ENCODE assay signal across 10 mouse cellular contexts in genomic region chr1:36569694-36570276, GRCm38 (mm10). TPM values are rescaled to one million over a fixed set of nuclear protein-coding genes. Genes with fewer than 3 reads are reported as not detected.
DNase-seq lines count a peak whose midpoint lies in the region; ATAC-seq and TF ChIP-seq lines count a peak whose summit lies in the region.
"Had no signal": no experiment of that assay in that cellular context is flagged by ENCODE, and none has a peak within 500 bp of the region (broad histone marks: within the 10 kb centered on the region; RNA-seq: fewer than 3 reads in every experiment).

No protein-coding gene starts in this region.

- TF ChIP-seq CTCF in intestine, postnatal 0 days (IDR thresholded peaks at IDR 0.05; ENCODE audit: low read depth) = no peak

- no peak overlapping the region for H3K27ac ChIP-seq in forebrain, embryonic 12.5 days
- no peak overlapping the region for H3K27ac ChIP-seq in forebrain, embryonic 14.5 days (ENCODE audit: low read depth, low read length)
- peak overlapping the region; percentile 90 for H3K27ac ChIP-seq in kidney, embryonic 16.5 days (ENCODE audit: low read length)
- H3K27ac ChIP-seq in intestine, postnatal 0 days (ENCODE audit: low read depth, low read length) = peak overlapping the region; percentile 15; the same call in 1 of the 2 replicates
- H3K27ac ChIP-seq: hindbrain, embryonic 15.5 days had no signal

- peaks cover 5% of the 10 kb centered on the region; the same call in 1 of the 2 replicates for H3K4me1 ChIP-seq in forebrain, embryonic 12.5 days
- H3K4me1 ChIP-seq in forebrain, embryonic 14.5 days (ENCODE audit: control insufficient read depth, insufficient read depth, low read length) = peaks cover 4% of the 10 kb centered on the region; the same call in 1 of the 2 replicates
- peaks cover 64% of the 10 kb centered on the region for H3K4me1 ChIP-seq in kidney, embryonic 16.5 days (ENCODE audit: insufficient read depth, low read length)
- 0 out of 2 replicates have a peak, but pooled peaks cover 2% of the 10 kb centered on the region for H3K4me1 ChIP-seq in intestine, postnatal 0 days (replicated peaks; ENCODE audit: control insufficient read depth, insufficient read depth, low read length)

- H3K4me2 ChIP-seq in forebrain, embryonic 12.5 days = no peak overlapping the region
- H3K4me2 ChIP-seq in forebrain, embryonic 14.5 days (ENCODE audit: low read length) = no peak overlapping the region
- no peak overlapping the region for H3K4me2 ChIP-seq in kidney, embryonic 16.5 days (replicated peaks; ENCODE audit: low read depth, low read length)
- no peak overlapping the region for H3K4me2 ChIP-seq in intestine, postnatal 0 days (replicated peaks; ENCODE audit: low read depth)
- H3K4me2 ChIP-seq: hindbrain, embryonic 15.5 days had no signal

- H3K36me3 ChIP-seq in forebrain, embryonic 12.5 days (replicated peaks) = no peaks in the 10 kb centered on the region
- no peaks in the 10 kb centered on the region for H3K36me3 ChIP-seq in forebrain, embryonic 14.5 days (ENCODE audit: control insufficient read depth, insufficient read depth, low read length)
- no peaks in the 10 kb centered on the region for H3K36me3 ChIP-seq in kidney, embryonic 16.5 days (ENCODE audit: insufficient read depth, low read length)
- H3K36me3 ChIP-seq in intestine, postnatal 0 days (ENCODE audit: control insufficient read depth, insufficient read depth) = no peaks in the 10 kb centered on the region
- H3K36me3 ChIP-seq: hindbrain, embryonic 15.5 days had no signal

- WGBS in forebrain, embryonic 12.5 days = 50% methylated on average over 7 of the region's 7 CpGs
- WGBS in forebrain, embryonic 14.5 days = 44% methylated on average over 7 of the region's 7 CpGs
- 41% methylated on average over 7 of the region's 7 CpGs for WGBS in kidney, embryonic 16.5 days
- WGBS in intestine, postnatal 0 days = 44% methylated on average over 7 of the region's 7 CpGs

- H3K27me3 ChIP-seq in forebrain, embryonic 12.5 days = peaks cover 14% of the 10 kb centered on the region; the same call in 1 of the 2 replicates
- no peaks in the 10 kb centered on the region for H3K27me3 ChIP-seq in forebrain, embryonic 14.5 days (replicated peaks; ENCODE audit: control insufficient read depth, insufficient read depth, low read length)
- H3K27me3 ChIP-seq in kidney, embryonic 16.5 days (ENCODE audit: insufficient read depth, low read length) = no peaks in the 10 kb centered on the region
- H3K27me3 ChIP-seq in intestine, postnatal 0 days (replicated peaks; ENCODE audit: control insufficient read depth, insufficient read depth, low read length) = no peaks in the 10 kb centered on the region
- H3K27me3 ChIP-seq: hindbrain, embryonic 15.5 days had no signal

- 0 out of 2 replicates have a peak overlapping the region, but pooled peaks have one; percentile 4 for H3K9ac ChIP-seq in forebrain, embryonic 12.5 days
- no peak overlapping the region for H3K9ac ChIP-seq in forebrain, embryonic 14.5 days (ENCODE audit: low read length)
- peak overlapping the region; percentile 31 for H3K9ac ChIP-seq in kidney, embryonic 16.5 days (replicated peaks; ENCODE audit: low read length)
- no peak overlapping the region for H3K9ac ChIP-seq in intestine, postnatal 0 days (ENCODE audit: low read depth, low read length)
- H3K9ac ChIP-seq: hindbrain, embryonic 15.5 days had no signal

- H3K9me3 ChIP-seq in forebrain, embryonic 12.5 days = no peaks in the 10 kb centered on the region
- H3K9me3 ChIP-seq in forebrain, embryonic 14.5 days (replicated peaks; ENCODE audit: control insufficient read depth, low read length) = no peaks in the 10 kb centered on the region
- no peaks in the 10 kb centered on the region for H3K9me3 ChIP-seq in kidney, embryonic 16.5 days (ENCODE audit: low read length)
- H3K9me3 ChIP-seq in intestine, postnatal 0 days (ENCODE audit: control insufficient read depth) = no peaks in the 10 kb centered on the region
- H3K9me3 ChIP-seq: hindbrain, embryonic 15.5 days had no signal

- DNase-seq in forebrain, embryonic 14.5 days (ENCODE audit: low spot score) = no peak
- no peak for DNase-seq in kidney, postnatal 14 days
- peak; percentile 69 for DNase-seq in adipocyte (ENCODE audit: low spot score)
- no peak for DNase-seq in urinary bladder, postnatal 25 days (ENCODE audit: low spot score)
- DNase-seq in B cell, adult 2 months = no peak
- DNase-seq: cerebellum, postnatal 14 days had no signal

- no peak overlapping the region for H3K4me3 ChIP-seq in forebrain, embryonic 12.5 days (replicated peaks)
- no peak overlapping the region for H3K4me3 ChIP-seq in forebrain, embryonic 14.5 days (ENCODE audit: low read depth, low read length)
- no peak overlapping the region for H3K4me3 ChIP-seq in kidney, embryonic 16.5 days (ENCODE audit: low read length)
- no peak overlapping the region for H3K4me3 ChIP-seq in intestine, postnatal 0 days (ENCODE audit: low read depth, low read length)
- H3K4me3 ChIP-seq: hindbrain, embryonic 15.5 days had no signal

- ATAC-seq in forebrain, embryonic 12.5 days (ENCODE audit: low FRiP score) = no peak
- ATAC-seq in forebrain, embryonic 14.5 days = no peak
- no peak for ATAC-seq in kidney, embryonic 16.5 days (ENCODE audit: low FRiP score, low TSS enrichment)
- ATAC-seq in intestine, postnatal 0 days = no peak

RNA-seq across cellular contexts. Expression of gene Sema4c, which starts 11.6 kb away (rescaled TPM):
- 29.8 and 31.7 TPM in 2 replicates for polyA plus RNA-seq in forebrain, embryonic 12.5 days (2016; fragmentation: Nextera tagmentation; extraction: Ambion mirVana)
- polyA plus RNA-seq in forebrain, embryonic 14.5 days (2014; fragmentation: Nextera tagmentation; extraction: Ambion mirVana) = 5.9 and 6.9 TPM in 2 replicates
- polyA plus RNA-seq in kidney, embryonic 16.5 days (2015; fragmentation: Nextera tagmentation; extraction: Ambion mirVana) = 21.4 and 21.9 TPM in 2 replicates
- polyA plus RNA-seq in intestine, postnatal 0 days (2015; fragmentation: Nextera tagmentation; extraction: Ambion mirVana) = 3.5 and 3.9 TPM in 2 replicates

RNA-seq across cellular contexts. Expression of gene Ankrd39, which starts 22.5 kb away (rescaled TPM):
- 16.7 and 17.9 TPM in 2 replicates for polyA plus RNA-seq in forebrain, embryonic 12.5 days (2016; fragmentation: Nextera tagmentation; extraction: Ambion mirVana)
- polyA plus RNA-seq in forebrain, embryonic 14.5 days (2014; fragmentation: Nextera tagmentation; extraction: Ambion mirVana) = 15.4 and 15.7 TPM in 2 replicates
- 29.2 and 30.0 TPM in 2 replicates for polyA plus RNA-seq in kidney, embryonic 16.5 days (2015; fragmentation: Nextera tagmentation; extraction: Ambion mirVana)
- polyA plus RNA-seq in intestine, postnatal 0 days (2015; fragmentation: Nextera tagmentation; extraction: Ambion mirVana) = 15.0 and 18.5 TPM in 2 replicates

RNA-seq across cellular contexts. Expression of gene Gm42417, which starts 30.6 kb away (rescaled TPM):
- 0.50 TPM in 1 of 2 replicates, not detected in the other for polyA plus RNA-seq in forebrain, embryonic 12.5 days (2016; fragmentation: Nextera tagmentation; extraction: Ambion mirVana)
- polyA plus RNA-seq in forebrain, embryonic 14.5 days (2014; fragmentation: Nextera tagmentation; extraction: Ambion mirVana) = 0.22 TPM in 1 of 2 replicates, not detected in the other
- polyA plus RNA-seq in kidney, embryonic 16.5 days (2015; fragmentation: Nextera tagmentation; extraction: Ambion mirVana) = 0.30 and 1.5 TPM in 2 replicates
- polyA plus RNA-seq in intestine, postnatal 0 days (2015; fragmentation: Nextera tagmentation; extraction: Ambion mirVana) = 0.22 TPM in 1 of 2 replicates, not detected in the other

RNA-seq across cellular contexts. Expression of gene Ankrd23, which starts 33.1 kb away (rescaled TPM):
- polyA plus RNA-seq in forebrain, embryonic 12.5 days (2016; fragmentation: Nextera tagmentation; extraction: Ambion mirVana) = 14.8 and 15.0 TPM in 2 replicates
- polyA plus RNA-seq in forebrain, embryonic 14.5 days (2014; fragmentation: Nextera tagmentation; extraction: Ambion mirVana) = 3.8 and 5.2 TPM in 2 replicates
- 15.2 and 21.7 TPM in 2 replicates for polyA plus RNA-seq in kidney, embryonic 16.5 days (2015; fragmentation: Nextera tagmentation; extraction: Ambion mirVana)
- polyA plus RNA-seq in intestine, postnatal 0 days (2015; fragmentation: Nextera tagmentation; extraction: Ambion mirVana) = 2.1 and 3.8 TPM in 2 replicates

RNA-seq across cellular contexts. Expression of gene Cnnm3, which starts 58.1 kb away (rescaled TPM):
- polyA plus RNA-seq in forebrain, embryonic 12.5 days (2016; fragmentation: Nextera tagmentation; extraction: Ambion mirVana) = 3.4 and 4.5 TPM in 2 replicates
- 5.2 and 5.9 TPM in 2 replicates for polyA plus RNA-seq in forebrain, embryonic 14.5 days (2014; fragmentation: Nextera tagmentation; extraction: Ambion mirVana)
- polyA plus RNA-seq in kidney, embryonic 16.5 days (2015; fragmentation: Nextera tagmentation; extraction: Ambion mirVana) = 3.5 and 3.7 TPM in 2 replicates
- polyA plus RNA-seq in intestine, postnatal 0 days (2015; fragmentation: Nextera tagmentation; extraction: Ambion mirVana) = 2.5 and 2.6 TPM in 2 replicates

Comparison
In these comparisons a context has a peak if more than half of its experiments do, and no peak if none do; other contexts are left out.
1. H3K9ac ChIP-seq: peak in forebrain, embryonic 12.5 days (single experiment) and kidney, embryonic 16.5 days (single experiment); none in forebrain, embryonic 14.5 days (single experiment) and intestine, postnatal 0 days (single experiment).
2. H3K27ac ChIP-seq: peak in kidney, embryonic 16.5 days (single experiment) and intestine, postnatal 0 days (single experiment); none in forebrain, embryonic 12.5 days (single experiment) and forebrain, embryonic 14.5 days (single experiment).